In the genomic region with DNA sequence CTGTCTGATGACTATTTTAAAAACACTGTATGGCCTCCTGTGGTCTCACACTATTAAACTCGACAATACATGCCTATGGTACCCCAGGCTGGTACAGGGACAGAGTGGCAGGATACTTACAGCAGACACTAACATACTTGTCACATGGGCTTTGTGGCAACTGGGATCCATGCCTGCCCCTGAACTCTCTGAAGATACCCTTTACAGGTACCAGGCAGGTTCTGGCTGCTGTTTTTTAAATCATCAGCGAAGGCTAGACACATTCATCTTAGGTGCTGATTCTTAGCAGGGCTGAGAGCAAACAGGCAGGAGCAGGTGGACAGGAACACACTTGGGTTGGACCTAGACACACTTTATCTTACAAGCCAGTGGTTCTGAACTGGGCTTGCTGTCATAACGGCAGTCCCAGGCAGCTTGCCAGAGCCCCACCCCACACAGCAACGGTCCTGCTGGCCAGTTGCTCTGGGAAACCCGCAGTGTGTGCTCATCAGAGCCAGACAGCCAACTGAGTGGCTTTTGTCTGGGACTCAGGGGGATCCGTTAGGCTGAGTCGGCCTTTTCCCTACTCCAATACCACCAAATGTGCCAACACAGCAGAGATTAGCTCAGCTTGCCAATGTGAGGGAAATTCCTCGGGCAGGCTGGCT, we compare ENCODE assay signal across 9 mouse cellular contexts. TPM values are rescaled to one million over a fixed set of nuclear protein-coding genes. Genes with fewer than 3 reads are reported as not detected.
DNase-seq lines count a peak whose midpoint lies in the region; ATAC-seq lines count a peak whose summit lies in the region.
"Had no signal": no experiment of that assay in that cellular context is flagged by ENCODE, and none has a peak within 500 bp of the region (broad histone marks: within the 10 kb centered on the region; RNA-seq: fewer than 3 reads in every experiment).

No protein-coding gene starts in this region.

- H3K27me3 ChIP-seq in forebrain, embryonic 14.5 days (replicated peaks; ENCODE audit: control insufficient read depth, insufficient read depth, low read length), result no peaks in the 10 kb centered on the region
- H3K27me3 ChIP-seq in forebrain, embryonic 11.5 days (ENCODE audit: control insufficient read depth, insufficient read depth, low read length), result no peaks in the 10 kb centered on the region

- no peak overlapping the region for H3K4me3 ChIP-seq in forebrain, embryonic 14.5 days (ENCODE audit: low read depth, low read length)
- no peak overlapping the region for H3K4me3 ChIP-seq in forebrain, embryonic 11.5 days (ENCODE audit: low read depth, low read length)
- H3K4me3 ChIP-seq: erythroblast, embryonic 14.5 days had no signal

- ATAC-seq in forebrain, embryonic 14.5 days, result peak; percentile 26; the same call in 1 of the 2 replicates
- ATAC-seq in forebrain, embryonic 11.5 days (replicated peaks; ENCODE audit: low FRiP score), result no peak

- 60% methylated on average over 8 of the region's 8 CpGs for WGBS in forebrain, embryonic 14.5 days
- 86% methylated on average over 8 of the region's 8 CpGs for WGBS in forebrain, embryonic 11.5 days

- intact Hi-C loops in left cerebral cortex, postnatal 25 days (cut with DNase I), result no loop called here

- H3K27ac ChIP-seq in forebrain, embryonic 14.5 days (ENCODE audit: low read depth, low read length), result no peak overlapping the region
- H3K27ac ChIP-seq in forebrain, embryonic 11.5 days (ENCODE audit: low read depth, low read length), result no peak overlapping the region

- H3K36me3 ChIP-seq in forebrain, embryonic 14.5 days (ENCODE audit: control insufficient read depth, insufficient read depth, low read length), result peaks cover 72% of the 10 kb centered on the region
- H3K36me3 ChIP-seq in forebrain, embryonic 11.5 days (ENCODE audit: control insufficient read depth, insufficient read depth, low read length), result peaks cover 3% of the 10 kb centered on the region; the same call in 1 of the 2 replicates

- no peak overlapping the region for H3K4me2 ChIP-seq in forebrain, embryonic 14.5 days (ENCODE audit: low read length)
- no peak overlapping the region for H3K4me2 ChIP-seq in forebrain, embryonic 11.5 days (ENCODE audit: low read depth, low read length, severe bottlenecking)

- H3K4me1 ChIP-seq in forebrain, embryonic 14.5 days (ENCODE audit: control insufficient read depth, insufficient read depth, low read length), result no peaks in the 10 kb centered on the region
- no peaks in the 10 kb centered on the region for H3K4me1 ChIP-seq in forebrain, embryonic 11.5 days (replicated peaks; ENCODE audit: control insufficient read depth, insufficient read depth, low read length)

- no peaks in the 10 kb centered on the region for H3K9me3 ChIP-seq in forebrain, embryonic 14.5 days (replicated peaks; ENCODE audit: control insufficient read depth, low read length)
- no peaks in the 10 kb centered on the region for H3K9me3 ChIP-seq in forebrain, embryonic 11.5 days (ENCODE audit: control insufficient read depth, low read length)

- peak; percentile 54 for DNase-seq in forebrain, embryonic 14.5 days (ENCODE audit: low spot score)
- DNase-seq in forebrain, embryonic 11.5 days (ENCODE audit: low spot score), result no peak
- DNase-seq in urinary bladder, postnatal 14 days (ENCODE audit: low spot score), result peak; percentile 29
- no peak for DNase-seq in urinary bladder, adult 2 months (ENCODE audit: low spot score)
- peak; percentile 31 for DNase-seq in heart, adult 8-10 months (ENCODE audit: low spot score)
- DNase-seq in left cerebral cortex, postnatal 25 days (ENCODE audit: low spot score in 2 of 2), result peak; percentile 21 to 34
- DNase-seq in ovary, postnatal 14 days (ENCODE audit: low spot score), result peak; percentile 25
- DNase-seq in embryo, embryonic 10 days (ENCODE audit: low spot score), result no peak

- H3K9ac ChIP-seq in forebrain, embryonic 14.5 days (ENCODE audit: low read length), result no peak overlapping the region; the same call in 1 of the 2 replicates
- no peak overlapping the region for H3K9ac ChIP-seq in forebrain, embryonic 11.5 days (ENCODE audit: low read length)

RNA-seq across cellular contexts. Expression of a gene that starts 8.2 kb away (rescaled TPM):
- 179 and 180 TPM in 2 replicates for polyA plus RNA-seq in forebrain, embryonic 14.5 days (2014; fragmentation: Nextera tagmentation; extraction: Ambion mirVana)
- polyA plus RNA-seq in forebrain, embryonic 11.5 days (2014; fragmentation: Nextera tagmentation; extraction: Ambion mirVana), result 214 and 239 TPM in 2 replicates
- 133 and 136 TPM in 2 replicates for polyA plus RNA-seq in urinary bladder, adult 2 months (2012; rRNA removed)
- total RNA-seq in heart, adult 8-10 months (2022), result 100 to 1,000 TPM; 172 to 189 (median 180) TPM
- total RNA-seq in left cerebral cortex, postnatal 25 days (2021), result 100 to 1,000 TPM; 104 to 113 TPM

RNA-seq across cellular contexts. Expression of a gene that starts 42.8 kb away (rescaled TPM):
- polyA plus RNA-seq in forebrain, embryonic 14.5 days (2014; fragmentation: Nextera tagmentation; extraction: Ambion mirVana), result 51.5 and 59.2 TPM in 2 replicates
- 72.6 and 83.1 TPM in 2 replicates for polyA plus RNA-seq in forebrain, embryonic 11.5 days (2014; fragmentation: Nextera tagmentation; extraction: Ambion mirVana)
- 29.1 and 30.1 TPM in 2 replicates for polyA plus RNA-seq in urinary bladder, adult 2 months (2012; rRNA removed)
- total RNA-seq in heart, adult 8-10 months (2022), result 10 to 100 TPM; 18.4 to 25.1 (median 22.4) TPM
- total RNA-seq in left cerebral cortex, postnatal 25 days (2021), result 10 to 100 TPM; 52.6 to 53.8 TPM

RNA-seq across cellular contexts. Expression of a gene that starts 54.1 kb away (rescaled TPM):
- polyA plus RNA-seq in forebrain, embryonic 14.5 days (2014; fragmentation: Nextera tagmentation; extraction: Ambion mirVana), result 0.32 TPM in 1 of 2 replicates, not detected in the other
- polyA plus RNA-seq in forebrain, embryonic 11.5 days (2014; fragmentation: Nextera tagmentation; extraction: Ambion mirVana), result 1.2 and 2.3 TPM in 2 replicates
- 25.1 and 28.0 TPM in 2 replicates for polyA plus RNA-seq in urinary bladder, adult 2 months (2012; rRNA removed)
- not detected for total RNA-seq in heart, adult 8-10 months (2022)
- total RNA-seq in left cerebral cortex, postnatal 25 days (2021), result not detected

Comparison
In these comparisons a context has a peak if more than half of its experiments do, and no peak if none do; other contexts are left out.
1. DNase-seq: peak in forebrain, embryonic 14.5 days (single experiment), urinary bladder, postnatal 14 days (single experiment), heart, adult 8-10 months (single experiment), left cerebral cortex, postnatal 25 days (2 of 2) and ovary, postnatal 14 days (single experiment); none in forebrain, embryonic 11.5 days (single experiment), urinary bladder, adult 2 months (single experiment) and embryo, embryonic 10 days (single experiment).